Mouse (Mus musculus) forebrain, embryonic 11.5 days (tissue): Measurements from ENCODE around the gene Dync2li1. TPM values are rescaled to one million over a fixed set of nuclear protein-coding genes. Genes with fewer than 3 reads are reported as not detected.
A peak's percentile ranks its signal among the peaks of the same experiment; 100 is the strongest.

Experiments used
- ATAC-seq: fragments of 200-750 bp; cut with Nextera tagmentation; replicated peaks from 2 replicates; pipeline ENCODE4 v1.8.0; 2017; ENCODE audit warnings: moderate TSS enrichment; ENCODE audit not compliant: low FRiP score
- DNase-seq: peaks from one replicate; pipeline ENCODE4 v3.0.0-alpha.2; 2017; ENCODE audit warnings: low spot score
- H3K27ac ChIP-seq: fragments of 300-500 bp; sonication (generic); 2 replicates; pipeline ENCODE4 v1.5.1; 2014; ENCODE audit warnings: low read depth, low read length
- H3K27me3 ChIP-seq: fragments of 300-500 bp; sonication (generic); 2 replicates; pipeline ENCODE4 v1.6.1; 2014; ENCODE audit warnings: mild to moderate bottlenecking, low read length, mixed read lengths; ENCODE audit not compliant: control insufficient read depth, insufficient read depth
- H3K36me3 ChIP-seq: fragments of 300-500 bp; sonication (generic); 2 replicates; pipeline ENCODE4 v1.6.1; 2014; ENCODE audit warnings: mild to moderate bottlenecking, low read length, moderate library complexity, mixed read lengths; ENCODE audit not compliant: control insufficient read depth, insufficient read depth
- H3K4me1 ChIP-seq: fragments of 300-500 bp; sonication (generic); replicated peaks from 2 replicates; pipeline ENCODE4 v1.6.1; 2014; ENCODE audit warnings: low read length, mixed read lengths; ENCODE audit not compliant: control insufficient read depth, insufficient read depth
- H3K4me2 ChIP-seq: fragments of 300-500 bp; sonication (generic); 2 replicates; pipeline ENCODE4 v1.6.1; 2014; ENCODE audit warnings: low read depth, mild to moderate bottlenecking, low read length, moderate library complexity, mixed read lengths; ENCODE audit not compliant: severe bottlenecking
- H3K4me3 ChIP-seq: fragments of 300-500 bp; sonication (generic); 2 replicates; pipeline ENCODE4 v1.5.1; 2014; ENCODE audit warnings: low read depth, low read length
- H3K9ac ChIP-seq: fragments of 300-500 bp; sonication (generic); 2 replicates; pipeline ENCODE4 v1.6.1; 2014; ENCODE audit warnings: low read length
- H3K9me3 ChIP-seq: fragments of 300-500 bp; sonication (generic); 2 replicates; pipeline ENCODE4 v1.6.1; 2016; ENCODE audit warnings: low read length, mixed read lengths; ENCODE audit not compliant: control insufficient read depth
- WGBS: fragments of 180-500 bp; shearing (Covaris S2); extraction: QIAGEN DNeasy Blood & Tissue Kit; methylation state at CpG from one replicate; pipeline ENCODE4 v1.1.7; 2014; 5-methylcytosine and 5-hydroxymethylcytosine counted together
- polyA plus RNA-seq: library from polyadenylated mRNA; unstranded; fragments of >200 nt; fragmentation: Nextera tagmentation; extraction: Ambion mirVana; gene quantifications from 2 replicates; pipeline ENCODE4 v1.2.1, GENCODE M21; 2014

The Dync2li1 gene
- polyA plus RNA-seq, 1 experiment from 2014 or later: 41.8 TPM

GRCm38 (mm10) chr17:84590065-84590464 lies 36.2 kb upstream of the Dync2li1 start:
- Histone ChIP-seq H3K4me3 (no peak overlapping the region), H3K4me2 (no peak overlapping the region), H3K4me1 (no peaks in the 10 kb centered on the region), H3K27ac (no peak overlapping the region), H3K27me3 (no peaks in the 10 kb centered on the region), H3K9ac (no peak overlapping the region), H3K9me3 (no peaks in the 10 kb centered on the region), H3K36me3 (no peaks in the 10 kb centered on the region)
- DNase-seq (no peak), ATAC-seq (no peak)
- WGBS: 94% methylated on average over 7 of the region's 7 CpGs

- no peaks in the 10 kb centered on the region for H3K27me3 ChIP-seq
- H3K27ac ChIP-seq: no peak overlapping the region
- H3K36me3 ChIP-seq: no peaks in the 10 kb centered on the region
- no peaks in the 10 kb centered on the region for H3K4me1 ChIP-seq
- DNase-seq (no peak), ATAC-seq (no peak)
- H3K9ac ChIP-seq: no peak overlapping the region
- 86% methylated on average over 16 of the region's 16 CpGs for WGBS
- no peak overlapping the region for H3K4me3 ChIP-seq
- no peak overlapping the region for H3K4me2 ChIP-seq
- H3K9me3 ChIP-seq: no peaks in the 10 kb centered on the region
Observed at GRCm38 (mm10) chr17:84591431-84592150, 34.7 kb upstream of the Dync2li1 start.

- no peak overlapping the region for H3K27ac ChIP-seq
- ATAC-seq (no peak), DNase-seq (peak; percentile 33)
- H3K4me2 ChIP-seq: no peak overlapping the region
- 55% methylated on average over 10 of the region's 10 CpGs for WGBS
- no peaks in the 10 kb centered on the region for H3K36me3 ChIP-seq
- no peaks in the 10 kb centered on the region for H3K27me3 ChIP-seq
- no peak overlapping the region for H3K4me3 ChIP-seq
- H3K9ac ChIP-seq: no peak overlapping the region
- H3K9me3 ChIP-seq: no peaks in the 10 kb centered on the region
- no peaks in the 10 kb centered on the region for H3K4me1 ChIP-seq
Observed at GRCm38 (mm10) chr17:84596015-84596441, 30.3 kb upstream of the Dync2li1 start.

GRCm38 (mm10) chr17:84596501-84596900 lies 29.8 kb upstream of the Dync2li1 start:
- ATAC-seq: no peak
- H3K4me1 ChIP-seq: no peaks in the 10 kb centered on the region
- no peak overlapping the region for H3K4me3 ChIP-seq
- no peaks in the 10 kb centered on the region for H3K9me3 ChIP-seq
- 52% methylated on average over 7 of the region's 7 CpGs for WGBS
- no peak overlapping the region for H3K4me2 ChIP-seq
- no peak for DNase-seq
- H3K27me3 ChIP-seq: no peaks in the 10 kb centered on the region
- no peaks in the 10 kb centered on the region for H3K36me3 ChIP-seq
- no peak overlapping the region for H3K9ac ChIP-seq
- H3K27ac ChIP-seq: no peak overlapping the region

- Histone ChIP-seq H3K4me2 (no peak overlapping the region), H3K27ac (no peak overlapping the region), H3K4me1 (no peaks in the 10 kb centered on the region), H3K36me3 (no peaks in the 10 kb centered on the region), H3K9me3 (no peaks in the 10 kb centered on the region), H3K27me3 (no peaks in the 10 kb centered on the region), H3K9ac (no peak overlapping the region), H3K4me3 (no peak overlapping the region)
- WGBS: 94% methylated on average over 12 of the region's 12 CpGs
- DNase-seq: peak; percentile 34
- ATAC-seq: no peak
Observed at GRCm38 (mm10) chr17:84597859-84598258, 28.4 kb upstream of the Dync2li1 start.

GRCm38 (mm10) chr17:84598928-84599327 lies 27.4 kb upstream of the Dync2li1 start:
- Histone ChIP-seq H3K4me3 (no peak overlapping the region), H3K4me1 (no peaks in the 10 kb centered on the region), H3K9me3 (no peaks in the 10 kb centered on the region), H3K9ac (no peak overlapping the region), H3K4me2 (no peak overlapping the region), H3K27me3 (no peaks in the 10 kb centered on the region), H3K27ac (no peak overlapping the region), H3K36me3 (no peaks in the 10 kb centered on the region)
- ATAC-seq: no peak
- 84% methylated on average over 7 of the region's 7 CpGs for WGBS
- peak; percentile 20 for DNase-seq

GRCm38 (mm10) chr17:84600051-84600983 lies 26.0 kb upstream of the Dync2li1 start:
- Histone ChIP-seq H3K9me3 (no peaks in the 10 kb centered on the region), H3K27ac (no peak overlapping the region), H3K9ac (no peak overlapping the region), H3K4me2 (no peak overlapping the region), H3K36me3 (no peaks in the 10 kb centered on the region), H3K4me3 (no peak overlapping the region), H3K4me1 (no peaks in the 10 kb centered on the region), H3K27me3 (no peaks in the 10 kb centered on the region)
- ATAC-seq (no peak), DNase-seq (peak; percentile 11)
- 79% methylated on average over 9 of the region's 9 CpGs for WGBS

- Histone ChIP-seq H3K9me3 (no peaks in the 10 kb centered on the region), H3K36me3 (no peaks in the 10 kb centered on the region), H3K4me3 (no peak overlapping the region), H3K27me3 (no peaks in the 10 kb centered on the region), H3K4me2 (no peak overlapping the region), H3K27ac (no peak overlapping the region), H3K4me1 (no peaks in the 10 kb centered on the region), H3K9ac (no peak overlapping the region)
- DNase-seq: no peak
- 95% methylated on average over 5 of the region's 5 CpGs for WGBS
- no peak for ATAC-seq
Observed at GRCm38 (mm10) chr17:84601805-84602204, 24.5 kb upstream of the Dync2li1 start.
